Mouse (Mus musculus): ENCODE data around the gene Mtfr1l. TPM values are rescaled to one million over a fixed set of nuclear protein-coding genes. Genes with fewer than 3 reads are reported as not detected.

The Mtfr1l gene
- total and polyA plus RNA-seq, 3 experiments = 54.5 to 119 (median 55.6) TPM

DNA sequence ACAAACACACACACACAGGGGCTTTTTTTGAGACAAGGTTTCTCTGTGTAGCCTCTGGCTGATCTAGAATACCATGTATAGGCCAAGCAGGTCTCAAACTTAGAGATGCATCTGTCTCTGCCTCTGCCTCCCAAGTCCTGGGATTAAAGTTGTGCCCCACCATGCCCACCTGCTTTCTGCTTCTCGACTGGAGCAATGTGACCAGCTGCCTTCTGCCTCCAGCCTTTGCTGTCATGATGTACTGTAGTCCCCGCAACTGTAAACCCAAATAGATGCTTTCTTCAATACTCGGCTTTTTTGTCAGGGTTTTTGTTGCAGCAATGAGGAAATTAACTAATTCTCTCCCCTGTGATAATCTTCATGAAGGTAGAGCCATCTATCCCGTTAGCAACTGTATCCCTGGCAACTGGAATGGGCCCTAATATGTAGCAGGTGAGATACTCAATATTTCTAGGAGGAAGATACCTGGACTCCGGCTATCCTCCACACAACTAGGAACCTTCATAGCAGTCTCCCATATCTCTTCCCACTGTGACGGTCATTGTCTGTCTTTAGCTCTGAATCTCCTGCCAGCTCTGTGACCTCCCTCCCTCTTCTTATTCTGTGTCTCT lies 52.0 kb downstream of the Mtfr1l start:
- TF ChIP-seq GATA2 (IDR thresholded peaks at IDR 0.05; ENCODE audit: borderline replicate concordance, low read depth, low read length) = no peak
- no peak for TF ChIP-seq TAL1 (conservative IDR thresholded peaks at IDR 0.05; ENCODE audit: low read depth, low read length)
- no peak for TF ChIP-seq CTCF (IDR thresholded peaks at IDR 0.05; ENCODE audit: low read depth, low read length)
- no peak for TF ChIP-seq POLR2AphosphoS5 (IDR thresholded peaks at IDR 0.05; ENCODE audit: insufficient replicate concordance, low read depth, low read length)
- no peak for TF ChIP-seq GATA1 (IDR thresholded peaks at IDR 0.05; ENCODE audit: borderline replicate concordance, low read length)
- Histone ChIP-seq H3K27me3 (ENCODE audit: insufficient read depth, low read length) (peaks cover 52% of the 10 kb centered on the region), H3K9me3 (replicated peaks) (no peaks in the 10 kb centered on the region), H3K36me3 (replicated peaks) (no peaks in the 10 kb centered on the region), H3K4me3 (ENCODE audit: low read depth, low read length) (no peak overlapping the region), H3K4me1 (ENCODE audit: insufficient read depth, low read depth, low read length) (peaks cover 11% of the 10 kb centered on the region)
- ATAC-seq (ENCODE audit: extremely low read depth, insufficient number of reproducible peaks, low FRiP score, poor library complexity, severe bottlenecking) = no peak
- DNase-seq (ENCODE audit: low spot score) = no peak

- Histone ChIP-seq H3K36me3 (replicated peaks) (no peaks in the 10 kb centered on the region), H3K4me3 (ENCODE audit: low read depth, low read length) (no peak overlapping the region), H3K27me3 (ENCODE audit: insufficient read depth, low read length) (peaks cover 45% of the 10 kb centered on the region), H3K4me1 (ENCODE audit: insufficient read depth, low read depth, low read length) (peaks cover 12% of the 10 kb centered on the region), H3K9me3 (replicated peaks) (no peaks in the 10 kb centered on the region)
- DNase-seq (ENCODE audit: low spot score) (no peak), ATAC-seq (ENCODE audit: extremely low read depth, insufficient number of reproducible peaks, low FRiP score, poor library complexity, severe bottlenecking) (no peak)
- TF ChIP-seq GATA2 (IDR thresholded peaks at IDR 0.05; ENCODE audit: borderline replicate concordance, low read depth, low read length) (no peak), TAL1 (conservative IDR thresholded peaks at IDR 0.05; ENCODE audit: low read depth, low read length) (no peak), POLR2AphosphoS5 (IDR thresholded peaks at IDR 0.05; ENCODE audit: insufficient replicate concordance, low read depth, low read length) (no peak), CTCF (IDR thresholded peaks at IDR 0.05; ENCODE audit: low read depth, low read length) (no peak), GATA1 (IDR thresholded peaks at IDR 0.05; ENCODE audit: borderline replicate concordance, low read length) (no peak)
Observed at GRCm38 (mm10) chr4:134482442-134482841, 52.7 kb downstream of the Mtfr1l start.

DNA sequence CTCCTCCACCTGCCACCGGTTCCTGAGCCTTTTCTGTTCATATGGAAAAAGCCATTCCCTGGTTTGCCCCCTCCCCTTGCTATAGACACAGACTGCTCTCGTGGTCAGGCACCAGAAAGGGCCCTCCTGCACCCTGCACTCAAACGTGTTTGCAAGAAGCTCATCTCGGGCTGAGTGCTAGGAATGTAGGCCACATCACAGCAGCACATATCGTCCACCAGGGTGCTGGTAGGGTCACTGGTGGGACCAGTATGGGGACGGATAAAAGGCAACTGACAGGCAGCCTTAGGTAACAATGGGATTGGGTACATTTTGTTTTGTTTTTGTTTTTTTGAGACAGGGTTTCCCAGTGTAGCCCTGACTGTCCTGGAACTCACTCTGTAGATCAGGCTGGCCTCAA lies 53.9 kb downstream of the Mtfr1l start:
- no peak overlapping the region for H3K4me3 ChIP-seq (ENCODE audit: low read depth, low read length)
- no peak for TF ChIP-seq CTCF (IDR thresholded peaks at IDR 0.05; ENCODE audit: low read depth, low read length)
- TF ChIP-seq POLR2AphosphoS5 (IDR thresholded peaks at IDR 0.05; ENCODE audit: insufficient replicate concordance, low read depth, low read length) = no peak
- TF ChIP-seq GATA1 (IDR thresholded peaks at IDR 0.05; ENCODE audit: borderline replicate concordance, low read length) = no peak
- TF ChIP-seq GATA2 (IDR thresholded peaks at IDR 0.05; ENCODE audit: borderline replicate concordance, low read depth, low read length) = no peak
- TF ChIP-seq TAL1 (conservative IDR thresholded peaks at IDR 0.05; ENCODE audit: low read depth, low read length) = no peak
- no peaks in the 10 kb centered on the region for H3K9me3 ChIP-seq (replicated peaks)
- peaks cover 15% of the 10 kb centered on the region for H3K4me1 ChIP-seq (ENCODE audit: insufficient read depth, low read depth, low read length)
- peaks cover 10% of the 10 kb centered on the region for H3K36me3 ChIP-seq (replicated peaks)
- ATAC-seq (ENCODE audit: extremely low read depth, insufficient number of reproducible peaks, low FRiP score, poor library complexity, severe bottlenecking) (no peak), DNase-seq (ENCODE audit: low spot score) (no peak)
- H3K27me3 ChIP-seq (ENCODE audit: insufficient read depth, low read length) = peaks cover 42% of the 10 kb centered on the region

DNA sequence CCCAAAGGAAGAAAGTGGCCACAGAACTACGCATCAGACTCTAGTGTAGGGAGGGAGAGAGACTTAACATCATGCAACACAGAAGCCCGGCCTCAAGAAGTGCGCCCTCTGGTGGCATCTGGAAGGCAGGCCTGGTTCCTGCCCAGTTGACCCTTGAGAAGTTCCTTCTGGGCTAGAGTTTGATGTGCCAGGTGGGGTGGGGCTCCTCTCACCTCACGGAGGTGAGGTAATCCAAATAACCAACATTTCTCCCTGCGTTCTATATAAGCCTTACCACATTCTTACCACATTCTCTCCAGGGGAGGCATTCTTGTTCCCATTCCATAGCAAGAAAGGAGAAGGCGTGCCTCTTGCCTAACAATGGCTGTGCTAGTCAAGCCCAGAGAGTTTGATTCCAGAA lies 54.3 kb downstream of the Mtfr1l start:
- peaks cover 41% of the 10 kb centered on the region for H3K27me3 ChIP-seq (ENCODE audit: insufficient read depth, low read length)
- ATAC-seq (ENCODE audit: extremely low read depth, insufficient number of reproducible peaks, low FRiP score, poor library complexity, severe bottlenecking) (no peak), DNase-seq (ENCODE audit: low spot score) (peak; percentile 41)
- H3K4me3 ChIP-seq (ENCODE audit: low read depth, low read length) = no peak overlapping the region
- TF ChIP-seq GATA2 (IDR thresholded peaks at IDR 0.05; ENCODE audit: borderline replicate concordance, low read depth, low read length) (no peak), POLR2AphosphoS5 (IDR thresholded peaks at IDR 0.05; ENCODE audit: insufficient replicate concordance, low read depth, low read length) (no peak), CTCF (IDR thresholded peaks at IDR 0.05; ENCODE audit: low read depth, low read length) (peak; percentile 84), TAL1 (conservative IDR thresholded peaks at IDR 0.05; ENCODE audit: low read depth, low read length) (no peak), GATA1 (IDR thresholded peaks at IDR 0.05; ENCODE audit: borderline replicate concordance, low read length) (no peak)
- H3K4me1 ChIP-seq (ENCODE audit: insufficient read depth, low read depth, low read length) = peaks cover 15% of the 10 kb centered on the region
- H3K36me3 ChIP-seq (replicated peaks) = peaks cover 12% of the 10 kb centered on the region
- H3K9me3 ChIP-seq (replicated peaks) = no peaks in the 10 kb centered on the region

DNA sequence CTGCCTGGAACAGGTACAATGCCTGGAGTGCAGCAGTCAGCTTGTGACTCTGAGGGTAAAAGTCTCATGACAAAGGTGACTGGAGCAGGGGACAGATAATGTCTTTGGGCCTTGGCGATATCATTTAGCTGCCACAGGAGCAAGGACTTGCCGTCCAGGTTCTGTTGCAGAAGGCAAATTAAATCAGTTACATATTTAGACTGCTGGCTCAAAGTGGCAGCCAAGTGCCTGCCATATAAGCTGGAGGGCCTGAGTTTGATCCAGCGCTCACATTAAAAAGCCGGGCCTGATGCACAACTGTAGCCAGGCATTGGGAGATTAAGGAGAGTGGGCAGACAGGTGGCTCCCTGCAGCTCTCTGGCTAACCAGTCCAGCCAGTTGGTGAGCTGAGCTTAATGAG lies 55.3 kb downstream of the Mtfr1l start:
- Histone ChIP-seq H3K4me1 (ENCODE audit: insufficient read depth, low read depth, low read length) (peaks cover 15% of the 10 kb centered on the region), H3K27me3 (ENCODE audit: insufficient read depth, low read length) (peaks cover 33% of the 10 kb centered on the region), H3K9me3 (replicated peaks) (no peaks in the 10 kb centered on the region), H3K36me3 (replicated peaks) (peaks cover 22% of the 10 kb centered on the region), H3K4me3 (ENCODE audit: low read depth, low read length) (no peak overlapping the region)
- TF ChIP-seq POLR2AphosphoS5 (IDR thresholded peaks at IDR 0.05; ENCODE audit: insufficient replicate concordance, low read depth, low read length) (no peak), TAL1 (conservative IDR thresholded peaks at IDR 0.05; ENCODE audit: low read depth, low read length) (no peak), CTCF (IDR thresholded peaks at IDR 0.05; ENCODE audit: low read depth, low read length) (no peak), GATA2 (IDR thresholded peaks at IDR 0.05; ENCODE audit: borderline replicate concordance, low read depth, low read length) (no peak), GATA1 (IDR thresholded peaks at IDR 0.05; ENCODE audit: borderline replicate concordance, low read length) (no peak)
- no peak for ATAC-seq (ENCODE audit: extremely low read depth, insufficient number of reproducible peaks, low FRiP score, poor library complexity, severe bottlenecking)
- DNase-seq (ENCODE audit: low spot score) = no peak

- no peaks in the 10 kb centered on the region for H3K9me3 ChIP-seq (replicated peaks)
- no peak for TF ChIP-seq POLR2AphosphoS5 (IDR thresholded peaks at IDR 0.05; ENCODE audit: insufficient replicate concordance, low read depth, low read length)
- TF ChIP-seq CTCF (IDR thresholded peaks at IDR 0.05; ENCODE audit: low read depth, low read length) = peak; percentile 98
- ATAC-seq (ENCODE audit: extremely low read depth, insufficient number of reproducible peaks, low FRiP score, poor library complexity, severe bottlenecking) (peak; percentile 75), DNase-seq (ENCODE audit: low spot score) (peak; percentile 74)
- H3K4me1 ChIP-seq (ENCODE audit: insufficient read depth, low read depth, low read length) = peaks cover 16% of the 10 kb centered on the region
- H3K4me3 ChIP-seq (ENCODE audit: low read depth, low read length) = no peak overlapping the region
- peaks cover 37% of the 10 kb centered on the region for H3K36me3 ChIP-seq (replicated peaks)
- peaks cover 16% of the 10 kb centered on the region for H3K27me3 ChIP-seq (ENCODE audit: insufficient read depth, low read length)
Observed at GRCm38 (mm10) chr4:134478031-134478430, 57.2 kb downstream of the Mtfr1l start.
